Mouse (Mus musculus): ENCODE data around the gene Chpf2. TPM values are rescaled to one million over a fixed set of nuclear protein-coding genes. Genes with fewer than 3 reads are reported as not detected.
"Not testable (repeated sequence)": the region's sequence is repeated elsewhere in the genome, so short reads cannot be mapped to it uniquely, and the experiment has no call there.

Chpf2 gene
- polyA plus RNA-seq, 1 experiment from 2014 or later: 28.3 TPM

- Histone ChIP-seq H3K4me3 (ENCODE audit: low read length) (no peak overlapping the region), H3K27ac (ENCODE audit: low read length) (no peak overlapping the region), H3K9me3 (ENCODE audit: low read length) (0 out of 2 replicates have a peak, but pooled peaks cover 3% of the 10 kb centered on the region), H3K9ac (replicated peaks; ENCODE audit: low read length) (no peak overlapping the region), H3K4me1 (ENCODE audit: insufficient read depth, low read length) (peaks cover 20% of the 10 kb centered on the region), H3K27me3 (ENCODE audit: insufficient read depth, low read length) (peaks cover 16% of the 10 kb centered on the region), H3K4me2 (replicated peaks; ENCODE audit: low read depth, low read length) (no peak overlapping the region), H3K36me3 (ENCODE audit: insufficient read depth, low read length) (no peaks in the 10 kb centered on the region)
- ATAC-seq (ENCODE audit: low FRiP score, low TSS enrichment): no peak
- WGBS: 67% methylated on average over 5 of the region's 5 CpGs
Measured at GRCm38 (mm10) chr5:24553621-24554244, 32.8 kb upstream of the Chpf2 start.

DNA sequence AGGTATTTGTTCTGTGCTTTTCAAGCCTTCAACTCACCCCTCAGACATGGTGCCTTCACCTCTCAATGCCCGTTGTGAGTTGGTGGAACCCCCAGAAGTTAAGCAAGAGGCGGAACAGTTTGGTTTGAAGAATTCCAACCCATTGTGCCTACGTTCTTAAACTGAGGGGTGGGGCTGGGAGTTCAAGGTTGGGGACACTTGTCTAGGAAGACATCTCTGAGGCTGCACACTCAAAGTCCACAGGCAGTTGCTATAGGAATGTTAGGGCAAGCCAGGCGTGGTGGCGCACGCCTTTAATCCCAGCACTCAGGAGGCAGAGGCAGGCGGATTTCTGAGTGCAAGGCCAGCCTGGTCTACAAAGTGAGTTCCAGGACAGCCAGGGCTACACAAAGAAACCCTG lies 31.2 kb upstream of the Chpf2 start:
- H3K4me1 ChIP-seq (ENCODE audit: insufficient read depth, low read length): peaks cover 17% of the 10 kb centered on the region
- H3K27ac ChIP-seq (ENCODE audit: low read length); H3K4me3 ChIP-seq (ENCODE audit: low read length); H3K36me3 ChIP-seq (ENCODE audit: insufficient read depth, low read length); H3K27me3 ChIP-seq (ENCODE audit: insufficient read depth, low read length); H3K9me3 ChIP-seq (ENCODE audit: low read length); ATAC-seq (ENCODE audit: low FRiP score, low TSS enrichment); H3K9ac ChIP-seq (replicated peaks; ENCODE audit: low read length); H3K4me2 ChIP-seq (replicated peaks; ENCODE audit: low read depth, low read length): not testable (repeated sequence)
- 95% methylated on average over 7 of the region's 7 CpGs for WGBS

DNA sequence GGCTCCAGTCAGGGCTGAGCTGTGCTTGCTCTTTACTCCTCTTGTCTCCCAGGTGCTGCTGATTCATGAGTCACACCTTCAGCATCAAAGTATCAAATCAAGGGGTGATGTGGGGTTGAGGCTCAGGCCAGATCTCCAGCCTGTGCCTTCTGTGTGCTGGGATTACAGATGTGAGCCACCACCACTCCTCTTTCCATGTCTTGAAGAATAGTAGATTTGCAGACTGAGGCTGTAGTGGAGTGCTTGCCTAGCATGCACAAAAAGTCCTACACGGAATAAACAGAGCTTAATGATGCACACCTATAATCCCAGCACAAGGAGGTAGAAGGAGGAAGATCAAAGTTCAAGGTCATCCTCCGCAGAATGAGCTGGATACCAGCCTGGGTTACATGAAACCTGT lies 29.8 kb upstream of the Chpf2 start, which contains the start of gene 4931409K22Rik:
TSS of gene 4931409K22Rik (minus strand) at position 101 of the 400 bp plus-strand sequence.
- Histone ChIP-seq H3K4me3 (ENCODE audit: low read length) (no peak within 1 kb of the TSS), H3K27me3 (ENCODE audit: insufficient read depth, low read length) (peaks cover 4% of the 10 kb centered on the region; the same call in 1 of the 2 replicates), H3K4me2 (replicated peaks; ENCODE audit: low read depth, low read length) (no peak within 1 kb of the TSS), H3K4me1 (ENCODE audit: insufficient read depth, low read length) (peaks cover 3% of the 10 kb centered on the region), H3K36me3 (ENCODE audit: insufficient read depth, low read length) (no peaks in the 10 kb centered on the region), H3K27ac (ENCODE audit: low read length) (no peak within 1 kb of the TSS), H3K9me3 (ENCODE audit: low read length) (0 out of 2 replicates have a peak, but pooled peaks cover 3% of the 10 kb centered on the region), H3K9ac (replicated peaks; ENCODE audit: low read length) (no peak within 1 kb of the TSS)
- no peak for ATAC-seq (ENCODE audit: low FRiP score, low TSS enrichment)
- 59% methylated on average over 2 of the region's 2 CpGs for WGBS

DNA sequence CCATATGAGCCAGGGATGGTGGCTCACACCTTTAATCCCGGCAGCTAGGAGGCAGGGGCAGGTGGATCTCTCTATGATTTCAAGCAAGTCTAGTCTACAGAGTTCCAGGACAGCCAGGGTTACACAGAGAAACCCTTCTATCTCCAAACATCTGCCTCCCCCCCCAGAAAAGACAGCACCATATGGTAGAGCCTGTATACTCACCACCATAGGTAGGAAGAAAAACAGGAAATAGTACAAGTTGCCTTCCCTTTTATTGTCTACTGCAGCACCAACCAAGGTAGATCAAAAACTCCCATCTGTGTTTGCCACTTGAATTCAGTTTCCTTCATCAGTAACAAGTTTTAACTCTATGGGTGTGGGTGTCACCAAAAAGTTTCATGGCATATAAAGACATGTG lies 10.6 kb upstream of the Chpf2 start:
- Histone ChIP-seq H3K4me2 (replicated peaks; ENCODE audit: low read depth, low read length) (peak overlapping the region; percentile 62), H3K9me3 (ENCODE audit: low read length) (no peaks in the 10 kb centered on the region), H3K4me3 (ENCODE audit: low read length) (peak overlapping the region; percentile 74; the same call in 1 of the 2 replicates), H3K9ac (replicated peaks; ENCODE audit: low read length) (peak overlapping the region; percentile 71; the same call in 1 of the 2 replicates), H3K4me1 (ENCODE audit: insufficient read depth, low read length) (peaks cover 13% of the 10 kb centered on the region), H3K27me3 (ENCODE audit: insufficient read depth, low read length) (no peaks in the 10 kb centered on the region), H3K27ac (ENCODE audit: low read length) (no peak overlapping the region), H3K36me3 (ENCODE audit: insufficient read depth, low read length) (peaks cover 33% of the 10 kb centered on the region)
- ATAC-seq (ENCODE audit: low FRiP score, low TSS enrichment): no peak
- 90% methylated on average over 1 of the region's 1 CpGs for WGBS

- H3K4me1 ChIP-seq (ENCODE audit: insufficient read depth, low read length): peaks cover 13% of the 10 kb centered on the region
- H3K9ac ChIP-seq (replicated peaks; ENCODE audit: low read length): peak overlapping the region; percentile 71
- peak overlapping the region; percentile 62 for H3K4me2 ChIP-seq (replicated peaks; ENCODE audit: low read depth, low read length)
- no peaks in the 10 kb centered on the region for H3K27me3 ChIP-seq (ENCODE audit: insufficient read depth, low read length)
- H3K9me3 ChIP-seq (ENCODE audit: low read length): no peaks in the 10 kb centered on the region
- ATAC-seq (ENCODE audit: low FRiP score, low TSS enrichment): peak; percentile 54
- WGBS: under 1% methylated on average over 32 of the region's 32 CpGs
- peak overlapping the region; percentile 74 for H3K4me3 ChIP-seq (ENCODE audit: low read length)
- peak overlapping the region; percentile 71 for H3K27ac ChIP-seq (ENCODE audit: low read length)
- H3K36me3 ChIP-seq (ENCODE audit: insufficient read depth, low read length): peaks cover 26% of the 10 kb centered on the region
Measured at GRCm38 (mm10) chr5:24576801-24577182, 9.7 kb upstream of the Chpf2 start.

GRCm38 (mm10) chr5:24577183-24577929 lies 9.2 kb upstream of the Chpf2 start, which contains the start of gene Abcf2:
TSS of gene Abcf2 (minus strand) at chr5:24577467.
- Histone ChIP-seq H3K4me2 (replicated peaks; ENCODE audit: low read depth, low read length) (peak within 1 kb of the TSS; percentile 62), H3K4me1 (ENCODE audit: insufficient read depth, low read length) (peaks cover 13% of the 10 kb centered on the region), H3K4me3 (ENCODE audit: low read length) (peak within 1 kb of the TSS; percentile 74), H3K36me3 (ENCODE audit: insufficient read depth, low read length) (peaks cover 20% of the 10 kb centered on the region), H3K27ac (ENCODE audit: low read length) (peak within 1 kb of the TSS; percentile 90), H3K9ac (replicated peaks; ENCODE audit: low read length) (peak within 1 kb of the TSS; percentile 77), H3K27me3 (ENCODE audit: insufficient read depth, low read length) (no peaks in the 10 kb centered on the region), H3K9me3 (ENCODE audit: low read length) (no peaks in the 10 kb centered on the region)
- ATAC-seq (ENCODE audit: low FRiP score, low TSS enrichment): peak; percentile 98
- under 1% methylated on average over 48 of the region's 48 CpGs for WGBS

GRCm38 (mm10) chr5:24578109-24578963 lies 8.2 kb upstream of the Chpf2 start:
- Histone ChIP-seq H3K9me3 (ENCODE audit: low read length) (no peaks in the 10 kb centered on the region), H3K4me2 (replicated peaks; ENCODE audit: low read depth, low read length) (peak overlapping the region; percentile 62), H3K27me3 (ENCODE audit: insufficient read depth, low read length) (no peaks in the 10 kb centered on the region), H3K27ac (ENCODE audit: low read length) (peak overlapping the region; percentile 90), H3K36me3 (ENCODE audit: insufficient read depth, low read length) (peaks cover 10% of the 10 kb centered on the region), H3K9ac (replicated peaks; ENCODE audit: low read length) (peak overlapping the region; percentile 77), H3K4me3 (ENCODE audit: low read length) (peak overlapping the region; percentile 74), H3K4me1 (ENCODE audit: insufficient read depth, low read length) (peaks cover 13% of the 10 kb centered on the region)
- ATAC-seq (ENCODE audit: low FRiP score, low TSS enrichment): no peak
- WGBS: 65% methylated on average over 6 of the region's 6 CpGs

- 8% methylated on average over 8 of the region's 8 CpGs for WGBS
- H3K9me3 ChIP-seq (ENCODE audit: low read length): no peaks in the 10 kb centered on the region
- peak overlapping the region; percentile 74 for H3K4me3 ChIP-seq (ENCODE audit: low read length)
- peak overlapping the region; percentile 81 for H3K4me2 ChIP-seq (replicated peaks; ENCODE audit: low read depth, low read length)
- H3K27me3 ChIP-seq (ENCODE audit: insufficient read depth, low read length): no peaks in the 10 kb centered on the region
- ATAC-seq (ENCODE audit: low FRiP score, low TSS enrichment): no peak
- peak overlapping the region; percentile 72 for H3K9ac ChIP-seq (replicated peaks; ENCODE audit: low read length)
- H3K4me1 ChIP-seq (ENCODE audit: insufficient read depth, low read length): peaks cover 11% of the 10 kb centered on the region
- H3K36me3 ChIP-seq (ENCODE audit: insufficient read depth, low read length): peaks cover 11% of the 10 kb centered on the region; the same call in 1 of the 2 replicates
- no peak overlapping the region for H3K27ac ChIP-seq (ENCODE audit: low read length)
Measured at GRCm38 (mm10) chr5:24586106-24586505, 435 bp upstream of the Chpf2 start.

- peak overlapping the region; percentile 81 for H3K4me2 ChIP-seq (replicated peaks; ENCODE audit: low read depth, low read length)
- ATAC-seq (ENCODE audit: low FRiP score, low TSS enrichment): no peak
- peaks cover 22% of the 10 kb centered on the region for H3K4me1 ChIP-seq (ENCODE audit: insufficient read depth, low read length)
- H3K27me3 ChIP-seq (ENCODE audit: insufficient read depth, low read length): no peaks in the 10 kb centered on the region
- peaks cover 18% of the 10 kb centered on the region; the same call in 1 of the 2 replicates for H3K36me3 ChIP-seq (ENCODE audit: insufficient read depth, low read length)
- H3K9ac ChIP-seq (replicated peaks; ENCODE audit: low read length): peak overlapping the region; percentile 72
- 14% methylated on average over 4 of the region's 4 CpGs for WGBS
- H3K4me3 ChIP-seq (ENCODE audit: low read length): peak overlapping the region; percentile 74
- no peaks in the 10 kb centered on the region for H3K9me3 ChIP-seq (ENCODE audit: low read length)
- H3K27ac ChIP-seq (ENCODE audit: low read length): no peak overlapping the region; the same call in 1 of the 2 replicates
Measured at GRCm38 (mm10) chr5:24587200-24587577, 648 bp downstream of the Chpf2 start.
